Mouse (Mus musculus) embryo, embryonic 10.5 days (tissue): ENCODE measurements at regions not wholly inside any gene's neighbourhood (a gene's known extent, or its start where the extent isn't known, plus 50 kb on each side); places are given as distances from the start of the nearest gene placed in this dataset.

ENCODE experiments used
- DNase-seq: peaks from one replicate; pipeline ENCODE4 v3.0.0-alpha.2; 2015; ENCODE audit warnings: low spot score

DNA sequence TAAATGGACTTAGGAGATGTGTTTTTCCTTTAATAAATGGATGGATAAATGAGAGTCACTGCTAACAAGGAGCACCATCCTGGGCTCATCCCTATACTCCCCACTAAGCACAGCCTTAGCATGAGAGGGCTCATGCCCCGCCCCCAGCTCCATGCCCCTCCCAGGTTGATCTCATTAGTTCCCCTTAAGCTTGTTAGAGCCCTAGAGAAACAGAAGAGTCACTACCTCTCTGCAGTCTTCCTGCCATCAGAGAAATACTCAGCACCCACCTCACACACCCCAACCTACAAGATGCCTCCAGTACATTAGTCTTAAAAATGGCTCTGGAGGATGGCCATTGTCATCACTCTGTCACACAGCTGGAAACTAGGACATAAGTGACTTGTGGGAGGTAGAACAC lies 202.8 kb upstream of the Hnrnpa3 start:
- DNase-seq = no peak

DNA sequence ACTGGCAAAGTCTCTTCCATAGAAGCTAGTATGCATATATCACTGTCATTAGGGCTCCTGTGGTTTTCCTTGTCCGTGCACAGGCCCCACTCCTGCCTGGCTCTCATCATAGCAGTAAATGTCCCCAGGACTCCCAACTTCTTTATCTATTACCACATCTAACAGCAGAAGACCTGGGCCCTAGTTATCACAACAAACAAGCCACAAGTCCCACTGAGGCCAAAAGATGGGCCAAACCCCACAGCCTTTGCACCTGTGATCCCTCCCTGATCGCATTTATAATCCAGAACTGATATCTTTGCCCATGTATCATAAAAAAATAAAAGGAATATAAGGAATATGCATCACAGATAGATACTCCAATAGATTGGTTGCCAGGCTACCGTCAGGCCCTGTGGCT lies 201.6 kb upstream of the Hnrnpa3 start:
- DNase-seq = no peak

DNA sequence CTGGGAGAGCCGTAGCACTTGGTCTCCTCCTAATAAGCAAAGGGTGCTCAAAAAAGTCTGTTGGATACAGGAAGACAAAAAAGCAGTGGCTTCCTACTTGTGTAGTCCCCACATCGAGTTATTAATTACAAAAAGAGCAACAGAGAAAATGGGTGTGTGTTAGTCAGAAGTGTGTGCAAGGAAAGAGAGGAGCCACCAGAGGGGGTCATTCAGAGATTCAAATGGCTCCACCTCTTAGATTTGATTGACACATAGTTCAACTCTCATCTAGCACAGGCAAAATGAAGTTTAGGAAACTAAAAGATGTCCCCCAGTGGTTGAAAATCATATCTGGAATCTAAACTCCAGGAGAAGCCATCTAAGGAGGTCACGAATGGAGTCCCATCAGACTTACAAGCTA lies 200.2 kb upstream of the Hnrnpa3 start:
- no peak for DNase-seq

DNA sequence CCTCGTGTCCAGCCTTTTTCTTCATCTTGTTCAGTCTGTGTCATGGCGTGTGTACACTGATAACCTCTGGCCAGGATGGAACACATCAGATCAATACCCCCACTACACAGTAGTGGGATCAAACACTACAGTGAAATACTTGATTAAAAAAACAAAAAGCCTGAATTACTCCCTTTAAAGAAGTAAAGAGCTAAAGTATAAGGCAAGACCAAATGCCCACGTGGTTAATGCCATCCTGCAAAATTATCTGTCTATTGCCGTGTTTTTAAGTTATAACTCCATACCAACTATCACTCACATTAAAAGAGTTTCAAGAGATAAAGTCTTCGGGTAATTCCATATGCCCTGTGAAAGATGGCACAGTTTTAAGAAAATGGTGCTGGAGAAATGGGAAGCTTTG lies 198.6 kb upstream of the Hnrnpa3 start:
- DNase-seq = no peak

DNA sequence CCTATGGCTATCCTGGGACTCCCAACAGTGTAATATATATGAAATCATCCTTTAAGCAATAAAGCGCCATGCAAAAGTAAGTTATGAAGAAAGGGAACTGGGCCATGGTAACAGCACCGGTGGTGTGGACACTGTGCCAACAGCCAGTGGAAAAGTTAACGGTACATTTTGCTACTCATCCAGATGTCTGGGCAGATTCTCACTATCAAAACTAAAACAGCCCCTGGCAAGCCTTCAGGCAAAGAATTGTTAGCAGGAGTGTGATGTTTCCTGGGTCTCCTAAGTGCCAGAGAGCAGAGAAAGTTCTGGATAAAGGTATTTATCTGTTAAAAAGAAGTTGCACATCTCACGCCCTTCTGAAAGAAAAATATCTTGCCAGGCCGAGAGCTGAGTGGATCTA lies 198.0 kb upstream of the Hnrnpa3 start:
- DNase-seq = no peak

DNA sequence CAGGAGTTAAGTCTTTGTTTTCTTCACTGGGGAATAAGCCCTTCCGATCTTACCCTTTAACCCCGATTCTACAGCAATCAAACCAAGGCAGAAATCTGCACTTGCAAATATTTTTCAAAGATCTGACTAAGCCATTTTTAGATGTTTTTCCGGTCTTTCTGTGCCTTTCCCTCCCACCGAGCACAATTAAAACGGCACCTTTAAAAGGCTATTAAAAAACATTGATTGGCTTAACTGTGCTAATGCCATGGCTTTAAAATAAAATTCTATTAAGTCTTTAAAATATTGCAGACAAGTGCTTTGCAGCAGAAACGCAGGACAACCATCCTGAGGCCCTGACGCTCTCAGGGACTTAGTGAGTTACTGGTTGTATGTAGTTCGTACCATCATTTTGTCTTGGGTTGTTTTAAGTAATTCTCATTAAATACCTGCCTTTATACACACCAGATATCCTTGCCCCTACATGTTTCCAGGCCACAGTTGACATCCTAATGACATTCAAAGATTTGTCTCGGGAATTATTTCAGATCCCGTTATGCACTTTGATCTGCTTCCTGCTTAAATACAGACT lies 197.6 kb upstream of the Hnrnpa3 start:
- no peak for DNase-seq

DNA sequence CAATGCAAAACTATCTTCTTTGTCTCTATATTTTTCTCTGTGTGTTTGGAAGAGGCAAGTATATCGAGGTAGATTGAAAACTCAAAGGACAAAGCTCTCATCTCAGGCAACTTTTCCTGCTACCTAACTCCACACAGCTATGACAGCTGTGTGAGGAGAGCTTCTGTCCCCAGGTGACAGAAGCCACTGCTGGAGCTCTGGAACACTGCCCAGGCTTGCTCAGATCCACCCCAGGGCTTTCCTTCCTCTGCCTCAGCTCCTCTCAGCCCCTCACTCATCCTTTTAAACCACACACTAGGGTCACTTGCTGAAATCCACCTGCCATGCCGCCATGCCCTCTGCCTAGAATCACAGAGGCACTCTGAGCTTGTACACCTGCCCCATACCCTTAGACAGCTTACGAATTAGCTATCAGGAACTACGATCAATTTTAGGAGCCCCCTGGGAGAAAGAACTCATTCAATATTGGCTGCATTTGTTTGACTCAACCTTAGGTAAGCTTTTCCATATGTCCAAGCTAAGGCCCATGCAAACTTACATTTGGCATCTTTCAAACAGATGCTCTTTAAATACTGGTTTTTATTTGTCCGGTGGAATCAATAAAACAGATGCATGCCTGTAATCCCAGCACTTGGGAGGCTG lies 196.9 kb upstream of the Hnrnpa3 start:
- DNase-seq = no peak

DNA sequence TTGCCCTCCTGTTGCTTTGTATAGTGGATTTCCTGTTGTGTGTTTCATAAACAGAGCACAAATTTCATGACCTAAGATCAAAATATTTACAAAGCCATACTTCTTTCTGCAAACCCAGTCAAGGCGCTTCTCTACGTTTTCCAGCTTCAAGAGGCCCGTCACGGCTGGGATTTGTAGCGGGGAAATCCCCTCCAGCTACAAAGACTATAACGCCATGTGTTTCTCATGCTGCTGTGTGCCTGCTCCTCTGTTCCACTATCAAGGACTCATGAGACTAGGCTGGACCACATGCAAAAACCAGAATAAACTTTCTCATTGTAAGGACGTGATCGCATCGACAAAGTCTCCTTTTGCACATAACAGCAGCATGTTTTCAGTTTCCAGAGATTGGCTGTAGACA lies 196.0 kb upstream of the Hnrnpa3 start:
- no peak for DNase-seq

DNA sequence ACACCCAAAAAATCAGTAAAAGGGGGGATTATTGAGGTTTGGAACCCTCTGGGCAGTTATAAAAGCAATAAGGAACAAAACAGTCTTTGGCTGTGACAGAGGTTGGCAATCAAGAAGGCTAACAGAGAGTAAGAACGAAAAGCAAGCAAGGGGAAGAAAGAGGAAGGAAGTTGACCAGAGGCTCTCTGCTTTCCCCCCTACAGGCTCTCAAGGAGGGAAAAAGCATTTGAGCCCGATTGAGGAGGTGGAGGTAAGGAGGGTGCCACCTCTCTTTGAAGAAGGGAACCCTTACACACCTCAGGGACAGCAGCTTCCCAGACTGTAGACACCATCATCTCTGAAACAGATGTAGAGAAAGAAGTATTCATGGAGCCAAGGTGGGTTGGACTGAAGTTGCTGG lies 194.6 kb upstream of the Hnrnpa3 start:
- no peak for DNase-seq

DNA sequence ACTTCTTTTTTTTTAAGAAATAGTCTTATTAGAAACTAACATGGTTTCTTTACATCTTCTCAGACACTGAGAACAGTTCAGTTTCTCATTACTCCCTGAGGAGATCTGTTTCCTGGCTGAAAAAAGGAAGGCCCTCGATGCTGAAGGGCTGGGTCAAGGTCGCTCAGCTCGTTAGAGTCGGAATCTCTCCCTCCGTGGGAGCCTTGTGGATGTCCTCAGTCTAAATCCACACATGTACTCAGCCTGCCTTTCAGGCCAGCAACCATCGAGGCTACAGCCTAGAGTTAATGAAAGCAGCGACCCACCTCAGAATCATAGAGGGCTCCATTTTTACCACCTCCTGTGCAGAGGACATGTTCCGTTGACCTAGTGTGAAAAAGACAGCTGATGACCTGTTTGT lies 190.2 kb upstream of the Hnrnpa3 start:
- no peak for DNase-seq

DNA sequence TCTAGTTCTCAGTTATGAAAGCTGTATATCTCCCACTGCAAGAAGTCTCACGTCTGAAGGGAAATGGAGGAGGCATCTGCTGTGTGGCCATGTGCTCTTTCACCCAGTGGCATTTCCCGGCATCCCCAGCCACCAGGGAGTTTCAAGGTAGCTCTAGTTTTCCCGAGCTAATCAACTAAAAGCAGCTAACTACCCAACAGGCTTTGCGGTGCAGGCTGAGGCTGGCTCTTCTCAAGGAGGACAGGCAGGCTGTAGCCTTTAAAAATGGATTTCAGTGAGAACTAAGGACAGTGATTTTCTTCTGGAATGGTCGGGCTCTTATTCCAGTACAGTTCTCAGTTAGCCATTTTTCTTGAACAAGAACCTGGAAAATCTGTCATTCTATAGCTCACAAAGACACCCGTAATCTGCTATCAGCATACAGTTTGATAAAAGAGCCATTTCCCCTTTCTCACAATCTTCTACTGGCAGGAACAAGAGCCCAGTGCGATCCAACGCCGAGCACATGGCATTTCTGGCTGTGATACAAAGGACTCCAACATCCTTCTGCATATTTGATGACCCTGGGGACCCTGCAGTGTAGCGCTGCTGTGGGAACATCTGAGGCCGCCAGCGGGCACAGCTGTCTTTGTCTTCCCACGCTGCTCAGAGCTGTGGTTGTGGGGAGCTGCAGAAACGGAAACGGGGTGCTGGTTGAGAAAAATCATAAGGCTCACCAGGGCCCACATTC lies 188.9 kb upstream of the Hnrnpa3 start:
- DNase-seq = peak; percentile 68

DNA sequence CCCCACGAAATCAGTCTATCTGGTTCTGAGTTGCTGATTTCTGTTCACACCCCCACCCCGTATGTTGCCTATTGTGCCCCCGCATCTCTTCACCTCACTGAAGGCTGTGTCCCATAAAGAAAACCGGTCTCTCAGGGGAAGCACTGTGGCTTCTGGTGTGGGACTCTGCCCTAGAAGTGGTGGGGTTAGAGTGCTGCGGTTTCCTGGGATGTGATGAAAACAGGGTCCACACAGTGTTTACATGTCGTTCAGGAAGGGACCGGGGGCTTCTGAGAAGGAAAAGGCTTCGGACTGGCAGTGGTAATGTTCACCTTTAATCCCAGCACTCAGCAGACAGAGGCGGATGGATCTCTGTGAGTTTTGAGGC lies 188.4 kb upstream of the Hnrnpa3 start:
- peak; percentile 40 for DNase-seq

DNA sequence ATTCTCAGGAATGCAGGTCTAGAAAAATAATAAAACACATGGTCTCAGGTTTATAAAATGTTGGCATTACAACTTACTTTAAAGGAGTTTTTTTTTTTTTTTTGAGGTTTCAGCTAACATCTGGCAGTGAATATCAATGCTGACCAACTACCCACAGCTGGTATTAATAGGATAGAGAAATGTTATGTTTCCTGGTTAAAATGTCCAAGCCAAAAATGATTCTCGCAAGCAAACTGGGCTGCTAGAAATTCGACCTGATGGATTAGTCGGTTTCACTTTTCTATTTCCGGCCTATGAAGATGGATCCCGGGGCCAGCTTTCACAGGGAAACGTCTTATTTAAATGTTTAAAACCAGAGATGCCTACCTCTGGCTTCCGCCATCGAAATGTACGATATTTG lies 186.6 kb upstream of the Hnrnpa3 start:
- DNase-seq = no peak

DNA sequence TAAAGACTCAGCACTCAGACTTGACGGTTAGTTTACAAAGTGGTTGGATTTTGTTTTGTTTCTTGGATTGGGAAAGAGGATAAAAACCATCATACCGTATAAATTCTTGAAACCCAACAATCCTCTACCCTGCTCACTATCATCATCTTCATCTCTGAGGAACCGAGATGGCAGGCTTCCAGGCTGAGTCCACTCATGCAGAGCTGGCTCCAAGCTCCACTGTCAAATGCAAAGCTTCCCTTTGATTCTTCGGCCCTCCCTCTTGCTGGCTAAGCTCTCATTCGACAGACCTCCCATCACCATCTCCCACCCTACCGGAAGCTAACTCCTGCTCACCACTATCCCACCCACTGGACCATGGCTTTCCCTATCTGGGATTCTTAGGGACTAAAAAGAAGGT lies 184.6 kb upstream of the Hnrnpa3 start:
- no peak for DNase-seq

DNA sequence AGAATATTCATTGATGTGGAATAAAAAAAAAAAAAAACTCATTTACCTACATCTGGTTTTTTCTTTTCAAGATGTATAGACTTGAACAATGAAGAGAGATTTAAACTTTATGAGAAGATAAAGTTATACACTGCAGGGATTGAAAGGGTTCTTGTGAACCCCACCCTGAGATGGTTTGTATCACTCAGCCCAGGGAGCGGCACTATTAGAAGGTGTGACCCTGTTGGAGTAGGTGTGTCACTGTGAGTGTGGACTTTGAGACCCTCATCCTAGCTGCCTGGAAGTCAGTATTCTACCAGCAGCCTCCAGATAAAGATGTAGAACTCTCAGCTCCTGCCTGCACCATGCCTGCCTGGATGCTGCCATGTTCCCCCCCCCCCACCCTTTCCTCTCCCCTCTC lies 182.7 kb upstream of the Hnrnpa3 start:
- DNase-seq = no peak

DNA sequence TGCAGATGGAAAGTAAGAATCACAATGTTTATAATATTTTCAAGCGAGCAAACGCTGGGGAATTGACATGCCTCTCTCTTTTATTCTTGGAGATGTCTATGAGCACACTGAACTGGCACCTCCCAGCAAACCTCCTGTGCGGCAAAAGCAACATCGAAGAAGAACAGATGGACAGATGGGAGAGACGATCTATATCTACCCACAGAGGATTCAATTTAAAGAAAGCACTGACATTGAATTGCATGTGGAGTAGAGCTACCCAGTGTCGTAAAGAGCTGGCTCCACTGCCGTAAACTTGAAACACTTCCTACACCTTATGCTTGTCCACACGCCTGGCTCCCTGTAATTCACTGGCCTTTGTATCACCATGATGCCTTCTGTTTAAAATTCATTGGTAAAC lies 182.0 kb upstream of the Hnrnpa3 start:
- no peak for DNase-seq

DNA sequence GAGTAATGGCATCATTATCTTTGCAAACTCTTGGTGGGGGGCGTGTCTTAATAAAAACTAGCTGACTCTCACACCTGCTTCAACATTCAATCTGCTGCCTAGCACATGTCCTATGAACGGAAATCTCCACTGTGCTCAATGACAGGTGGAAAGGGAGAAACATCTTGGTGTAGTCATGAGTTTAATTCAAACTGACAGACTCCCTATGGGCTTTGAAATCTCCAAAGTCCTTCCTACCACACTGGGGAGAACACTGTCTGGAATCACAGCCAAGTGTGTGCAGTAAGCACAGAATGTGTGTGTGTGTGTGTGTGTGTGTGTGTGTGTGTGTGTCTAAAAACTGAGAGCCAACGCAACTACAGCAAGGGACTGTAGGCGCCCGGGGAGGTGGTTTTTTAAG lies 179.5 kb upstream of the Hnrnpa3 start:
- DNase-seq = no peak

DNA sequence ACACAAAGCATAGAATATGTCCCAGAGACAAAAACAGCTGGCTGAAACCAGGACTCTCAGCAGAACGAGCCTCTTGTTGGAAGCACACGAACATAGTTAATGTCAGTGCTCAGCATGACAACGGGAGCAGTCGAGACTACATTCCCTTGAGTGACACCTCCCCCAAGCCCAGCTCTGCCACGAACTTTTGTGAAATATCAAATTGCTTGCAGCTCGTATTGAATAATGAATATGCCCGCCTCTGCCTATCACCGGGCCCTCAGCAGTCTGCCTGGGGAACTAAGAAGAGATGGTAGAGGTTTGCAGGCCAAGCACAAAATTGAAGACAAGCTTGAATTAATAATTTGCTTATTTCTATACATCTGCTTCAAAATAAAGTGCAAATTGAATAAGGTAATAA lies 177.2 kb upstream of the Hnrnpa3 start:
- no peak for DNase-seq

DNA sequence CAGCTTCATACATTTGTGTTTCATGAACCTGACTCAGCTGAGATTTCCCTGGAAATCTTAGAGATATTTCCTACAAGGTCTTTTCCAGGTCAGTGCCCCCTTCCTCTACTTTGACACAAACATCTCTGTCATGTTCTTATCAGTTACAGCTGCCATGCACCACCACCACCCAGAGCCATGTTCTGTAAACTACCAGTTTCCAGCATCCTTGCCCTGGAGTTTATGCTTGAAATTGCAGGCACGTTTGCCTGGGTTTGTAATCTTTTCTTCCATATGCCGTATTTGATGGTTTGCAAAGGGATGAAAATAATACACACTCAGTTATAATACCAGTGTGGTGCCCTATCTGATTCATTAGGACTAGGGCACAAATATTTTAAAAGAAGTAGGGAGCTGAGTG lies 176.6 kb upstream of the Hnrnpa3 start:
- DNase-seq = no peak

DNA sequence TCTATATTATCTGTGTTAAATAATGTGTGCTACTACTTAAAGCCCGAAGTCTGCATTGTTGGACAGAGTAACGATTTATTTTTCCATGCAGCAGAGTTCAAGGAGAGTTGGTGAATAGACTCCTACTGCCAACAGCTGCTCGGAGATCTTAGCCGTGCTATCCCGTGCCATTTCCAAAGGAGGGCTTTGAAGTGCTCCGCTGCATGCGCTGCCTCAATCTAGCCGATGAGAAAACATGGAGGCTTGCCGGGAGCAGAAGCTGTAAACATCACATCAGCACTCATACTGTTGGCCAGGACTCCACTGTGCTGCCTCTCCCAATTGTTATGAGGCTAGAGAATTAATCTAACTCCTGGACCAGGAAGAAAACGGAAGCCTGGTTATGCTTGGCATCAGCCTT lies 174.1 kb upstream of the Hnrnpa3 start:
- DNase-seq = peak; percentile 40

DNA sequence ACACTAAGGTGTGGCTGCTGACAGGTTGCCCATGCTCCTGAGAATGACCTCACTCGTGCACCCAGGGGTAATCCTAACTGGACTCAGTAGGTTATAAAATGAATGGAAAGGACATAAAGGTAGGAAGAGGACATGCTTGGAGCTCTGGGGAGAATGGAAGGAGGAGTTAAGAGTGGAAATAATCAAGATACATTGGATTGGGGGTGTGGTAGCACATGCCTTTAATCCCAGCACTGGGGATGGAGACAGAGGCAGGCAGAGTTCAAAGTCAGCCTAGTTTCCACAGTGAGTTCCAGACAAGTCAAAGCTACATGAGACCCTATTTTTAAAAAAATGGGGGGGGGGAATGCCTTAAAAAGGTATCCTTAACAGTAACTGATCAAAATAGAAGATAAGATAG lies 167.9 kb upstream of the Hnrnpa3 start:
- no peak for DNase-seq

DNA sequence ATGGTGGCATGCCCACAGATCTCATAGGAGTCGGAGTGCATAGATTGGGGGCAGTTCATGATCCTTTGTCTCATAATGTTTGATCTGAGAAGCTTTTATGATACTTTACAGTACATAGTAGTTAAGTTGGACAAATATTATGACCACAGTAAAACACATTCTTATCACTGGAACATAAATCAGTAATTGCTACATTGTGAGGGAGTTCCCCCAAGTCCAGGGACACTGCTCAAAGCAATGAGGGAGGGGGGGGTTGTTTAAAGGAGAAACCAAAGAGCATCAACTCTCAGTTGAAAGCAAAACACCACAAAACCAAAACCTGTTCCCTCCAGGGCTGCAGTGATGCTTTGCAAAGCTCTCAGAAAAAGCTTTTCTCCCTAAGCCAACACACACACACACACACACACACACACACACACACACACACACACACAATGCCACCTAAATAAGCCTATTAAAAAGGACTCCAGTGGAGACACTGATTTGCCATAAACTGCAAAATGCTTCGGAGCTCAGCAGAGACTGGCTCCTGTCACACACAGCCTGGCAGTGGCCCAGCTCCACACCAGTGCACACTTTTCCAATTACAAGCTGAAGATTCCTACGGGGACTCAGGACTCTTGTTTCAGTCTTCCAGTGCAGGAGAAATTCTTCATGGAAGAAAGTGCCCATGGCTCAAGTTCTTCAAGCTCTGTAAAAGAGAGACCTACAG lies 167.1 kb upstream of the Hnrnpa3 start:
- DNase-seq = no peak

DNA sequence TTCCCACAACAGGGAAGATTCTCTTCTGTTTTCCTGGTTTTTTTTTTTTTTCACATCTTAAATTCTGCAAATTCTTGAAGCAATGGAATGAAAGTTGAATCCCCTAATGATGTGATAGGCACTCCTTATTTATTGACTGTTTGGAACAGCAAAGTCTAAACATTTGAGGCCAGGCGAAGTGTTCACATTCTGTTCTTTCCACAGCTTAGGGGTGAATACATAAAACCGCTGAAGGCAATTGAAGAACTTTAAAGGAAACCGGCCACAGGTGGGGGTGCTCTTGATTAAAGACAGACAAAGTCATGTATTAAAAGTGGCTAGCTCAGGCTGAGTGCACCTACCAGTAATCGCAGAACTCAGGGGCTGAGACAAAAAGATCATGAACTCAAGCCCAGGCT lies 166.6 kb upstream of the Hnrnpa3 start:
- DNase-seq = no peak
